Mouse (Mus musculus): ENCODE data around the gene Tgfbr3.

- TF ChIP-seq TCF12 (IDR thresholded peaks at IDR 0.05; ENCODE audit: insufficient read depth, poor library complexity, severe bottlenecking) (no peak), POLR2A (IDR thresholded peaks at IDR 0.05; ENCODE audit: insufficient read length, low read depth) (no peak), CEBPB (IDR thresholded peaks at IDR 0.05; ENCODE audit: insufficient read depth, poor library complexity, severe bottlenecking) (no peak)
Measured at GRCm38 (mm10) chr5:107077900-107078299, 211.5 kb downstream of the Tgfbr3 start.

Measured in myocyte (in vitro differentiated cells).